Mouse (Mus musculus): ENCODE data around the gene Gabpb1. TPM values are rescaled to one million over a fixed set of nuclear protein-coding genes. Genes with fewer than 3 reads are reported as not detected.
A peak's percentile ranks its signal among the peaks of the same experiment; 100 is the strongest.

Gabpb1 gene
- polyA plus RNA-seq, 2 experiments, result 9.4 to 23.1 TPM

GRCm38 (mm10) chr2:126677366-126677765 is 1.2 kb upstream of the Gabpb1 start:
- H3K9me3 ChIP-seq (ENCODE audit: control insufficient read depth, low read length), result no peaks in the 10 kb centered on the region
- H3K9ac ChIP-seq (replicated peaks), result no peak overlapping the region
- ATAC-seq (ENCODE audit: insufficient read depth) (no peak), DNase-seq (ENCODE audit: low read depth in 3 of 3, low spot score in 3 of 3) (no peak)
- H3K27me3 ChIP-seq (ENCODE audit: control insufficient read depth, insufficient read depth, low read length), result no peaks in the 10 kb centered on the region
- no peak overlapping the region for H3K4me3 ChIP-seq (ENCODE audit: insufficient read depth in 1 of 2, low read depth in 2 of 2, low read length in 2 of 2)
- no peak overlapping the region for H3K27ac ChIP-seq
- TF ChIP-seq EP300 (IDR thresholded peaks at IDR 0.05; ENCODE audit: low read depth) (no peak), CTCF (IDR thresholded peaks at IDR 0.05; ENCODE audit: low read depth) (no peak)
- H3K36me3 ChIP-seq (replicated peaks; ENCODE audit: control insufficient read depth, insufficient read depth, low read depth), result no peaks in the 10 kb centered on the region; the same call in 1 of the 2 replicates
- 77% methylated on average over 1 of the region's 1 CpGs for WGBS (ENCODE audit: insufficient replicate concordance)
- H3K4me1 ChIP-seq (replicated peaks; ENCODE audit: control insufficient read depth in 2 of 2, insufficient read depth in 2 of 2, low read length in 1 of 2), result peaks cover 12 to 15% of the 10 kb centered on the region in 2 experiments
- no peak overlapping the region for H3K4me2 ChIP-seq (ENCODE audit: low read depth)

DNA sequence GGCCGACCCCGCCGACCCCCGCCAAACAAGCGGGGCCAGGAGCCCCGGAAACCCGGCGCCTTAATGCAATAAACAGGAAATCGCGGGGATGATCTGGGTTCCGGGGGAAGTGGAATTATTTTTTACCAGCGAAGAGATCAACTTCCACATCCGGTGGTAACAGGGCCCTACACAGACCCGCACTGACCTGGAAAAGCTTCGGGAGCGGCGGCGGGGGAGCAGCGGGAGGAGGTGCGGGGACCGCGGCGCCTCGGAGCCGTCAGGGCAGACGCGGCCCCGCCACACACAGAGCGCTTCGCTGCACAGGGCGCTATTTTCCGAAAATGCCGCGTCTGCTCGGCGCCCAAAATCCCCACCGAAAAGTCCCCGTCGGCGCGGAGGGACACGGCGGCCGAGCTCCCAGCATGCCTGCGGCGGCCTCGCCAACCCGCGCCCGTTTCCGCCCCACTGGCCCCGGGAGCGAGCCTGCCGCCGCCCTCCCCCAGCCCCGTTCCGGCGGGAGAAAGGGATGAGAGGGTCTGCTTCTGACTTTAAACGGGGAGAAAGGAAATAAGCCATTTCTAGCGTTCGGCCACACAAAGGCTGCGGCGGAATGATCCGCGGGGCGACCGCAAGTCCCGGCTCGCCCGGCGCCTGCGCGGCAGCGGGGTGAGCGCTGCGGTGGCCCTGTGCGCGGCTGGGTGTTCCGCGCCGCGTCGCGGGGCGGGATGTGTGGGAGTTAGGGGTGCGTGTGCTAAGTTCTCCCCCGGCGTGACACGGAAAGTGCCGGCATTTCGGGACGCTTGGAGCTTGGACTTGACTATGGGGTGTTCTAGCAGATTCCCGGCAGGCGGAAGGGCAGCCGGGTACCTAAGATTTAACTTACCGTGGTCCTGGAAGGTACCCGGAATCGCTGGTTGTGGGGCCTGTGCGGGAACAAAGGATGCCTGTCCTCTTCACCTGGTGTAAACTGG is 692 bp downstream of the Gabpb1 start:
- Histone ChIP-seq H3K27ac (peak overlapping the region; percentile 77), H3K36me3 (replicated peaks; ENCODE audit: control insufficient read depth, insufficient read depth, low read depth) (no peaks in the 10 kb centered on the region; the same call in 1 of the 2 replicates), H3K9ac (replicated peaks) (peak overlapping the region; percentile 91), H3K27me3 (ENCODE audit: control insufficient read depth, insufficient read depth, low read length) (no peaks in the 10 kb centered on the region), H3K4me2 (ENCODE audit: low read depth) (peak overlapping the region; percentile 86), H3K4me1 (replicated peaks; ENCODE audit: control insufficient read depth in 2 of 2, insufficient read depth in 2 of 2, low read length in 1 of 2) (peaks cover 15 to 18% of the 10 kb centered on the region in 2 experiments), H3K4me3 (ENCODE audit: insufficient read depth in 1 of 2, low read depth in 2 of 2, low read length in 2 of 2) (peak overlapping the region; percentile 85 to 88), H3K9me3 (ENCODE audit: control insufficient read depth, low read length) (no peaks in the 10 kb centered on the region)
- WGBS (ENCODE audit: insufficient replicate concordance), result under 1% methylated on average over 97 of the region's 99 CpGs
- DNase-seq (ENCODE audit: low read depth in 3 of 3, low spot score in 3 of 3) (peak; percentile 75), ATAC-seq (ENCODE audit: insufficient read depth) (peak; percentile 87)
- TF ChIP-seq CTCF (IDR thresholded peaks at IDR 0.05; ENCODE audit: low read depth) (no peak), EP300 (IDR thresholded peaks at IDR 0.05; ENCODE audit: low read depth) (no peak)

DNA sequence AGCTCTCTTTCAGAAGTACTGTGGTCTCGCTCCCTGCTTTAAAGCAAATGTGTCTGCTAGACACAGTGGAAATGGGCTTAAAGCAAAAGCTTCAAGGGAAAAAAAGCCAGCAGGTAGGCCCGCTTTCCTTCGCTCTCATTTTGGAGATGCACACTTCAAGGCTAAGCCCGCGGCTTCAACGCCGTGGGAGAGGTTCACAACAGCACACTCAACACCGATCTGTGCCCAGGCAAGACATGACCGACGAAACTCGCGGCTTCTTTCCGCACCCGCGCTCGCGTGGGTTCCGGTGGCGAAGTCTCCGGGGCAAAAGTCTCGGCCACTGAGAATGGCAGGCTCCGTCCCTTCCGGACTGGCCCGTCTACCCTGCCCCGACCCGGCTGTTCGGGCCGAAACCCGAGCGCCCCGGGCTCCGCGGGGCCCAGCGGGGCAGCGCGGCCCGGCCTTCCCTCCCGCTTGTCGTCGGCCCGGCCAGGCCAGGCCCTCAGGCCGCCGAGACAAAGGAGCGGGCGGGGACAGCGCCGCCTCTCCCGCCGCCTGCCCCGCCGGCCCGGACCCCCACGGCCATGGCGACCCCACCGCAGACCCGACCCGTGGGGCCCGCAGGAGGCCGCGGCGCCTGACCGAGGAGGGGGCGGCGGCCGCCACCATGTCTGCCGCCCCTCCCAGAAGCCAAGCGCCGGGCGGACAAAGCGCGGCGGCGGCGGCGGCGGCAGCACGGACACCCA is 1.5 kb downstream of the Gabpb1 start:
- peak overlapping the region; percentile 85 to 88 for H3K4me3 ChIP-seq (ENCODE audit: insufficient read depth in 1 of 2, low read depth in 2 of 2, low read length in 2 of 2)
- DNase-seq (ENCODE audit: low read depth in 3 of 3, low spot score in 3 of 3), result peak in 2 of 3 experiments; percentile 18 to 35
- H3K9ac ChIP-seq (replicated peaks), result peak overlapping the region; percentile 91
- H3K4me1 ChIP-seq (replicated peaks; ENCODE audit: control insufficient read depth in 2 of 2, insufficient read depth in 2 of 2, low read length in 1 of 2), result peaks cover 15 to 18% of the 10 kb centered on the region in 2 experiments
- TF ChIP-seq CTCF (IDR thresholded peaks at IDR 0.05; ENCODE audit: low read depth), result no peak
- TF ChIP-seq EP300 (IDR thresholded peaks at IDR 0.05; ENCODE audit: low read depth), result no peak
- H3K27ac ChIP-seq, result peak overlapping the region; percentile 77
- peak; percentile 62 for ATAC-seq (ENCODE audit: insufficient read depth)
- no peaks in the 10 kb centered on the region for H3K9me3 ChIP-seq (ENCODE audit: control insufficient read depth, low read length)
- no peaks in the 10 kb centered on the region for H3K36me3 ChIP-seq (replicated peaks; ENCODE audit: control insufficient read depth, insufficient read depth, low read depth)
- H3K27me3 ChIP-seq (ENCODE audit: control insufficient read depth, insufficient read depth, low read length), result no peaks in the 10 kb centered on the region
- H3K4me2 ChIP-seq (ENCODE audit: low read depth), result peak overlapping the region; percentile 86
- WGBS (ENCODE audit: insufficient replicate concordance), result under 1% methylated on average over 77 of the region's 77 CpGs

GRCm38 (mm10) chr2:126673317-126674242 is 2.6 kb downstream of the Gabpb1 start:
- H3K9ac ChIP-seq (replicated peaks), result peak overlapping the region; percentile 91
- no peaks in the 10 kb centered on the region for H3K36me3 ChIP-seq (replicated peaks; ENCODE audit: control insufficient read depth, insufficient read depth, low read depth)
- H3K4me3 ChIP-seq (ENCODE audit: insufficient read depth in 1 of 2, low read depth in 2 of 2, low read length in 2 of 2), result peak overlapping the region; percentile 85 to 88
- DNase-seq (ENCODE audit: low read depth in 3 of 3, low spot score in 3 of 3) (no peak), ATAC-seq (ENCODE audit: insufficient read depth) (no peak)
- H3K27me3 ChIP-seq (ENCODE audit: control insufficient read depth, insufficient read depth, low read length), result no peaks in the 10 kb centered on the region
- H3K27ac ChIP-seq, result peak overlapping the region; percentile 77
- H3K9me3 ChIP-seq (ENCODE audit: control insufficient read depth, low read length), result no peaks in the 10 kb centered on the region
- H3K4me1 ChIP-seq (replicated peaks; ENCODE audit: control insufficient read depth in 2 of 2, insufficient read depth in 2 of 2, low read length in 1 of 2), result peaks cover 16 to 20% of the 10 kb centered on the region in 2 experiments
- 13% methylated on average over 13 of the region's 13 CpGs for WGBS (ENCODE audit: insufficient replicate concordance)
- peak overlapping the region; percentile 86 for H3K4me2 ChIP-seq (ENCODE audit: low read depth)
- TF ChIP-seq CTCF (IDR thresholded peaks at IDR 0.05; ENCODE audit: low read depth) (no peak), EP300 (IDR thresholded peaks at IDR 0.05; ENCODE audit: low read depth) (no peak)

Measured in liver, embryonic 14.5 days (tissue).